Mouse (Mus musculus): ENCODE results near the gene Hoxa6.

DNA sequence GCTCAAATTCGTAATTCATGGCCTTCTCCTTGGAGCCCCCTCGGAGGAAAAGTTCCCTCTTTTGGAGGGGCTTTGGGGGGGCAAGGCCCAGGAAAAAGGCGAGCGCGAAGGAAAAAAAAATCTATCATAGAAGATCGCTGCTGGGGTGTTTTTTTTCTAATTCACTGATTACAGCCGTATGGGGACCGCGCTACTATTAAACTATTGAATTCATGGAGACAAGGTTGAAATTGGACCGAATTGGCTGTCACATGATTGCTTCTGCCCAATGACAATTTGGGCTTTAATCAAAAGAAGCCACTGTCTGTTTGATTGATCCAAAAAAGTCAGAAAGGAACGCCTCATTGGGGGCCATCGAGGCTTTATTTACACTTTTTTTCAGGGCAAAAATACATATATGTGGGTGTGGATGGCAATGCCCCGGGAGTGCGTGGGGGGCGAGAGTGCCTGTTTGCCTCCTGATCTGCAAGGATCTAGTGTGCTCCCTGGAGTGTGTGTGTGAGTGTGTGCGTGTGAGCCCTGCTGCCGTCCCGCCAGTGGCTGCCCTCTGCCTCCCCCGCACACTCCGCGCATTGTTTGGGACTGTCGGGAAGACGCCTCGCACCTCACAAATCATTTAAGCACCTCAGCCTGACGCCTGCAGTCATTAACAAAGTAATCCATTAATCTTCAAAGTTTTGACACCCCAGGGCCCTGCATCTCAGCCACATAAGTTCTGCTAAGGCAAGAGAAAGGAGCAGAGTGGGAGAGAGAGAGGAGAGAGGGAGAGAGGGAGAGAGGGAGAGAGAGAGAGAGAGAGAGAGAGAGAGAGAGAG lies 43.7 kb downstream of the Hoxa6 start, which contains the start of gene Hoxa2:
- TF ChIP-seq CTCF (conservative IDR thresholded peaks at IDR 0.05; ENCODE audit: low read length) = no peak
- TF ChIP-seq POU5F1 (IDR thresholded peaks at IDR 0.05; ENCODE audit: borderline replicate concordance, low read length) = no peak
- no peak for TF ChIP-seq NANOG (IDR thresholded peaks at IDR 0.05; ENCODE audit: borderline replicate concordance, low read length)
